Mouse (Mus musculus): ENCODE data around the gene Nudt9.

- TF ChIP-seq CTCF (IDR thresholded peaks at IDR 0.05; ENCODE audit: low read depth, low read length) (no peak), POLR2A (IDR thresholded peaks at IDR 0.05; ENCODE audit: borderline replicate concordance, low read depth, low read length) (no peak)
These were observed 39.3 kb upstream of the Nudt9 start for GRCm38 (mm10) chr5:104006811-104007210.
